Mouse (Mus musculus): Measurements from ENCODE around the gene Osbpl8. TPM values are rescaled to one million over a fixed set of nuclear protein-coding genes. Genes with fewer than 3 reads are reported as not detected.

The Osbpl8 gene
- polyA plus RNA-seq (2012; rRNA removed): 7.1 and 7.2 TPM in 2 replicates

GRCm38 (mm10) chr10:111164304-111165218 lies at the start of gene Osbpl8:
TSS of gene Osbpl8 (plus strand) at chr10:111164752.

GRCm38 (mm10) chr10:111298140-111299098 lies 133.9 kb downstream of the Osbpl8 start, which contains the start of gene Bbs10:
TSS of gene Bbs10 (plus strand) at chr10:111298679.

Other genes with a start within 250 kb of the Osbpl8 start
- 71.6 and 94.5 TPM in 2 replicates for gene Csrp2, start 245.0 kb upstream of the Osbpl8 start, polyA plus RNA-seq (2012; rRNA removed)
- 27.4 and 28.8 TPM in 2 replicates for gene Zdhhc17, start 154.6 kb upstream of the Osbpl8 start, polyA plus RNA-seq (2012; rRNA removed)
- 1.5 and 1.8 TPM in 2 replicates for gene Bbs10, start 133.9 kb downstream of the Osbpl8 start, polyA plus RNA-seq (2012; rRNA removed)

Data from ovary, adult 2 months (tissue).